Mouse (Mus musculus) left cerebral cortex, adult 18-20 months (tissue): ENCODE data around the gene Lgr4. TPM values are rescaled to one million over a fixed set of nuclear protein-coding genes. Genes with fewer than 3 reads are reported as not detected.
A peak's percentile ranks its signal among the peaks of the same experiment; 100 is the strongest.
"Not testable (repeated sequence)": the region's sequence is repeated elsewhere in the genome, so short reads cannot be mapped to it uniquely, and the experiment has no call there.

ENCODE experiments used
- DNase-seq, 2 experiments: peaks; one replicate each; pipeline ENCODE4 v3.0.0; 2021 to 2022; ENCODE audit warnings: low spot score in 2 of 2, mixed read lengths in 1 of 2
- long read RNA-seq, 2 experiments: library from polyadenylated mRNA; stranded (forward); transcript quantifications; one replicate each; pipeline ENCODE4 v2.0.0; 2021
- total RNA-seq, 2 experiments: library from RNA; stranded (reverse); gene quantifications; 2 replicates each; pipeline ENCODE4 v1.2.3; 2021

Lgr4 gene
- 10 to 100 TPM; 24.9 to 26.6 TPM for total RNA-seq
- long read RNA-seq, experiment 1, full-length matches to known transcripts = 7 of 7 reads
- long read RNA-seq, experiment 1, partial matches to known transcripts = 0 of 7 reads
- long read RNA-seq, experiment 1, other reads (novel, unspliced or antisense) = 0 of 7 reads
- long read RNA-seq, experiment 2, full-length matches to known transcripts = 7 of 8 reads
- long read RNA-seq, experiment 2, partial matches to known transcripts = 1 of 8 reads
- long read RNA-seq, experiment 2, other reads (novel, unspliced or antisense) = 0 of 8 reads

DNA sequence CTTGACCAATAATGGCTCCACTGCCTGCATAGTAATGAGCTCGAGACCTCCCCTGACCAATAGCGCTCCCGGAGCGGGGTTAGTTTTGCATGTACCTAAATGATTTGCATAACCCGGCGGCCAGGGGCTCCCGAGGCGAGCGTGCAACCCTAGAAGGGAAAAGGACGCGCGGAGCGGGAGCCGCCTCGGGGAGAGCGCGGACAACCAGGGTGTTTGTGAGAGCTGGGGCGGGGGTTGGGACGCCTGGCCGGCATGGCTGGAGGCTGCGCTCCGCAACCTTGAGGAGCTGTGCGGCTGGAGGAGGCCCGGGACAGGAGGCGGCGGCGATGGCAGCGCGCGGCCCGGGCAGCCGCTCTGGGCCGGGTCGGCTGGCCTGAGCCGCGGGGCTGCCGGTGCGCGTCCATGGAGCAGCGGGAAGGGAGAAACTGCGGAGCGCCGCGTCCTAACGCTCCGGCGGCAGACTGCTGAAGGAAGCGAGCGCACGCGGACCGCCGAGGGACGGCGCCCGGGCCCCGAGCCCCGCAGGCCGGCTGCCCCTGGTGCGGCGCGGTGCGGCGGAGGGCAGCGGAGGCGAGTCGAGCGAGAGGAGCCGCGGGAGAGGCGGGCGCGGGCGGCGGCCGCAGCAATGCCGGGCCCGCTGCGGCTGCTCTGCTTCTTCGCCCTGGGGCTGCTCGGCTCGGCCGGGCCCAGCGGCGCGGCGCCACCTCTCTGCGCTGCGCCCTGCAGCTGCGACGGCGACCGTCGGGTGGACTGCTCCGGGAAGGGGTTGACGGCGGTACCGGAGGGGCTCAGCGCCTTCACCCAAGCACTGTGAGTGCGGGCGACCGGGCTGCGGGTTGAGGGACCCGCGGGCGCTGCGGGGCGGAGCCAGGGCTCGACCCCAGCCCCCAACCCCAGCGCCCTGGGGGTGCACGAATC, at the start of gene Lgr4:
TSS of gene Lgr4 (plus strand) at position 152 of the 918 bp plus-strand sequence.
- DNase-seq = peak; percentile 92 to 94

DNA sequence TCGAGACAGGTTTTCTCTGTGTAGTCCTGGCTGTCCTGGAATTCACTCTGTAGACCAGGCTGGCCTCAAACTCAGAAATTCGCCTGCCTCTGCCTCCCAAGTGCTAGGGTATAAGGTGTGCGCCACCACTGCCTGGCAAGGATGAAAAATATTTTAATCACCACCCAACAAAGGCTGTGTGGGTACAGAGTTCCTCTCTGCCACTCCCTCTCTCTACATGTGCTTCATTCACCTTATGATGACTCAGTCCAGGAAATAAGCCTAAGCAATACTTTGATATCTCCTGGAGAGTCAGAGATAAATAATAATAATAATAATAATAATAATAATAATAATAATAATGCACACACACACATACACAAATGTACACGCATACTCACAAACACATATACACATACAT, 38.0 kb upstream of the Lgr4 start:
- DNase-seq = not testable (repeated sequence)

DNA sequence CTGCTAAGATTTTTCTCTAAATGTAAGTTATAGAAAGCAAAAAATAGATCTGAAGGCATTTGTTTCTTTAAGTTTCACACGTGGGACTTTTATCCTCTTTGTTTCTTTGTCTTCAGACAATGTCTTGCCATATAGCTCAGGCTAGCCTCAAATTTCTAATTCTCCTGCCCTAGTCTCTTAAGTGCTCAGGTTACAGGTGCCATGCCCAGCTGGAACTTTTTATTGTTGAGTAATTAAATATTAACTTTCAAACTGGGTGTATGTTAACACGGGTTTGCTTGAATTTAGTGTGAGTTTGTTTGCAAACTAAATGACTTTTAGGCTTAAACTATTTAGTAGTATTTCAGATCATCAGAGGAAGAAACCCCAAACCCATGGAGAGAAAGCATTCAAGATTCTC, 36.3 kb upstream of the Lgr4 start:
- DNase-seq = no peak

DNA sequence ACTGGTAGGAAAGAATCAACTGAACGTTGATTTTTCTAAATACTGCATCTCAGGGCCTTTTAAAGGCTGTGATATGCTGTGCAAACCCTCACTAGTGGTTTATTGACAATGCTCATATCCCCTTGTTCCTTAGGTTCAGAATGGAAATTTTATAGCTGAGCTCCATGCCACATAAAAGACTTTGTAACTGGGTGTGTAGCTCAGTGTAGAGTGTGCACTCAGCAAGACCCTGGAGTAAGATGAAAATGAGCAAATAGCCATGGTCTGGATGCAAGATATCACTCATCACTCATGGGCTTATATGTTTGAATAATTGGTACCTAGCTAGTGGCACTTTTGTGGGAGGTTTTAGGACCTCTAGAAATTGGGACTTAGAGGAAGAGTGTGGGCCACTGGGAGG, 35.8 kb upstream of the Lgr4 start:
- no peak for DNase-seq

DNA sequence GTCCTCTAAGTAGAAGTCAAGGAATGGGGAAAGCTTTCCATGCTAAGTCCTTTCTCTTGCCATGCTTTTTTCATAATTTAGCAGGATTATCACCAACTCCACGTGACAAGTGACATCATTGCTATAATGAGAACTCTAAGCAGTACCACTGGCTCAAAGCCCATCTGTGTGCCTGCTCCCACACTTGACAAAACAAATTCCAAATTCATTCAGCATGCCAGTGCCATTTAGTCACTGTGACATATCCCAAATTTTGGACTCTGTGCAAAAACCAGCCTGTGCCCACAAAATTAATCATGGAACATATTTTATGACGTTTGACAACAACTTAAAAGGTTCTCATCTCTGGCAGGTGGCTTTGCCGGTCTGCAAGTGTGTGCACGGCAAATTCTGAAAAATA, 33.3 kb upstream of the Lgr4 start:
- peak; percentile 20 to 24 for DNase-seq

DNA sequence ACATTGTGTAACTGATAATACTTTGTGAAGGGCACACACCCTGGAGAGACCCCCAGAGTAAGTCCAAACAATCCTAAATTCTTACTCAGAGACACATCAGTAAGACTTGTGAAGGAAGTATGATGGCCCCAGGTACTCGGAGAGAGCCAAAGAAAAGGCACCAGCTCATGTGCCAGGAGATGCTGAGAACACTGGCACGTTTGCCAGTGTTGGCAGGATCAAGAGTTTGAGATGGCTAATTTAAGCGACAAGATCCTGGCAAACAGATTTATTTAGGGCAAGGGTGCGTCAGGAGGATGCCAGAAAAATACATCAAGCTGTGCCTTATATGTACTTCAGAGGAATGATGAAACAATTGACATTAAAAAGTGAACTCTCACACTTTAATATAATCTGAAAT, 32.9 kb upstream of the Lgr4 start:
- no peak for DNase-seq

DNA sequence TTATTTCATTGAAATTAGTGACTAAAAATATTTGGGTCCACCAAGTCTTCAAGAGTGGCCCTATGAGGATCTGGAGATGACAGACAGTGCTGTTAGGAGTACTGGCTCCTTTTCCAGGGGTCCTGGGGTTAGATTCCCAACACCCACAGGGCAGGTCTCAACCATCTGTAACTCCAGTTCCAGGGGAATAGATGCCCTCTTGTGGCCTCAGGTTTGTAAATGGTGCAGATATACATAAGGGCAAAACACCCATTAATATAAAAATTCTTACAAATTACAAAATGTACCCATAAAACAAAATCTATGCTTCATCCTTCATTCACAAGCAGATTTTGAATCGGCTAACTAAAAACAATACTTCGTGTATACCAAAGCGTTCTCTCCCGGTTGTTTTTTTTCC, 27.4 kb upstream of the Lgr4 start:
- no peak for DNase-seq

DNA sequence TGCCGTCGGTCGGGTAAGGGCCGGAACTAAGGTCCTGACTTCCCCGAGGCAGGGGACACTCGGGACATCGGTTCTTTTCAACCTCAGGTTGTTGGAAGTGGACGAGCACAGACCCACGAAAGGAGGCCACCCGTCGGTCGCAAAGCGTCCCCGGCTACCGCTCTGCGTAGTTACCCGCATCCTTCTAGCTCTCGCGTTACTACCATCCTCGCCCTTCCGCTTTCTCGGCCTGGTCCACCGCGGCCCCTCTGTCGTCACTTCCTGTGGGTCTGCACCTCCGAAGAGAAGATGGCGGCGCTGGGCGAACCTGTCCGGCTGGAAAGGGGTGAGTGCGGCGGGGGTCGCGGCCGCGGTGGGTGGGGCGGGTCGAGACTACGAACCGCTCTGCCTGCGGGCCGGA, 26.9 kb upstream of the Lgr4 start, which contains the start of gene Lin7c:
TSS of gene Lin7c (plus strand) at position 257 of the 400 bp plus-strand sequence.
- peak; percentile 91 to 95 for DNase-seq

DNA sequence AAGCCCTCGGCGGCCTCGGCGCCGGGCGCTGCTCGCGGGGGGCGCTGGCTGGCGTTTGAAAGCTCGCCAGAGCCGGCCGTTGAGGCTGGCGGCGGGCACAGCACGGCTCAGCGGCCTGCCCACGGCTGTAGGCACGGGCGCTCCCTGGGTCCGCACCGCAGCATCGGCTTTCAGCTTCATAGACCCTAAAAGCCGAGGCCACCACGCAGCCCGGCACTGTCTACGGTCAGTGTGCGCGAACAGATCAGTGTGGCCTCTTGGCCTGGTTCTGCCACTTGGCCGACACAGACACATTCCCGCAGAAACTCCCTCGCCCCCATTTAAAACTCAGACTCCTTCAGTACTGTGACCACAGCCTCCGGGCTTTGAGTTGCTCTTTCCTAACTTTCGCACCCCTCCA, 26.4 kb upstream of the Lgr4 start:
- DNase-seq = no peak

DNA sequence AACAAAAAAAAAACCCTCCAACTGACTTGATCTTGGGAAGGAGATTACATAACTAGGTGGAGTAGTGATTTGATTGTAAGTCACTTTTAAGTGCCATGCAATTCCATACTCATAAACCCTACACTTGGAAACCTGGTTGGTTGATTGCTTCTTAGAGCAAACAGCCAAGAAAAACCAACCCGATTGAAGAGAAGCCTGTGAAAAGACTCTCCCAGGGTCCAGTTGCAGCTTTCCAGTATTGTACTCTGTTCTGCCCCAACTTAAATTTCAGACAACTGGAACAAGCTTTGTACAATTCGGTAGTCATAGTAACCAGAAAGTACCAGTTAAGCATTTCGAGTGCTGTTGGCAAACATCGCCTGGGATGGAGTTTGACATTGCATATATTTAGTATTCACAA, 26.0 kb upstream of the Lgr4 start:
- no peak for DNase-seq

DNA sequence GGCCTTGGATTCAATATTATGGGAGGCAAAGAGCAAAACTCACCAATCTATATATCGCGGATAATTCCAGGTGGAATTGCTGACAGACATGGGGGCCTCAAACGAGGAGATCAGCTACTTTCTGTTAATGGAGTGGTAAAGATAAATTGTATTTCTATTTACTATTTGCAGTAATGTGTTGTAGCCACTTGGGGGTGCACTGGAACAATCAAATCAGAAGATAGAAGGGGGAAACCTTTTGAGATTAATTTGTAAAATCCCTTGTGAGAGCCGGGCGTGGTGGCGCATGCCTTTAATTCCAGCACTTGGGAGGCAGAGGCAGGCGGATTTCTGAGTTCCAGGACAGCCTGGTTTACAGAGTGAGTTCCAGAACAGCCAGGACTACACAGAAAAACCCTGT, 21.1 kb upstream of the Lgr4 start:
- DNase-seq = no peak

DNA sequence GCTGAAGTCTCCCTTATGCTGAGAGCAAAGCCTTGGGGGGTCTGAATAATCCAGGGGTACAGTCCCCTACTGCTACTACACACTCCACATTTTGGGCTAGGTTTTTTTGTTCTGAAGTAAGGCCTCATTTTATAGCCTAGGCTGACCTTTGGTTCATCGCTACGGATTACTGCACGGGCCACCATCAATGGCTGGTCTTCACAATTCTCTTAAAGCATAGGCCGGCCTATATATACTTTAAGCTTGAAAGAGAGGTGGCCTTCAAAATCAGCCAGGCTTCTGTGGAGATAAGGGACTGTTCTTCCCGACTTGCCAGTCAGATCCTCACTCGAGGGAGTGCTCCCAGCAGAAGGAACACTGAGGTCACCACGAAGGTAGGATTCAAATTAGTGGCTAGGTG, 14.6 kb upstream of the Lgr4 start:
- no peak for DNase-seq

DNA sequence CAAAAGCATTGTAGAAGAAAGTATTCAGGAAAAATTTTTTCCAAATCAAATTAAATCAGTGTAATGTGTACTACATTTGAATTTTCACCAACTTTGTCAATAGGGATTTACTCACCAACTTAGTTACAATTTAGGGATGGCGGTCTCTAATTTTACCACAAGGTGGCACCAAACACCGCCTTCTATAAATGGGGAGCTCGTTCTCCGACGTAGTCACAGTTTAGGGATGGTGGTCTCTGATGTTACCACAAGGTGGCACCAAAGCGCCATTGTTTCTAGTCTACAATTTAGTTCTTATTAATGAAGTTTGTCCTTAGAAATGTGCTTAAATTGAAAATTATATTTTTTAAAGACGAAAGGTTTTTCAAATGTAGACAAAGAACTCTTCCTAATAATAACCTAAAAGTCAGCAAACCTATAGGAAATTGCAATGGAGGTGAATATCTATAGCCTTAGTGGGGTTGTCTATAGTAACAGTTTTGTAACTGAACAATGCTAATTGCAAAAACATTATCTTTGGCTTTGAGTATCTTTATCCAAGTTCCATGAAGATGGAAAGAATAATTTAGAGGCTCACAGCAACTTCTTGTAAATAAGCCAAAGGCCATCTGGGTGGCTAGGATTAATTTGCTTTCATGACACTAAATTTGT, 13.2 kb upstream of the Lgr4 start:
- DNase-seq = peak; percentile 83 to 92

DNA sequence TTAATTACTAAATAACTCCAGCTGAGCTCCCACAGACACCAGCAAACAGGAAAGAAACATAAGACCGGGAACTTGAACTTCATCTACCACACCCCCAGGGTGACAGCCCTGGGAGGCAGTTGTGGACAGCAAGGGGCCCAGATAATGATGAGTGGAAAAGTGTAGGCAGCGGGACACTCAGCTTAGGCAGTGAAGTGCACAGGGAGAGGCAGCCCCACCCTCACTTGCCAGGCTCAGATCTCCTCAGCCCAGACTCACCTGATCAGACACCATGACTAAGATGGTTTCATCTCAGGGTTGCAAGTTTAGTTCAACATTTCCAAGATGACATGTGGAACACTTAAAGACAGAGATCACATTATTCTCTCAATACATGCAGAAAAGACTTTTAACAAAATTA, 8.3 kb upstream of the Lgr4 start:
- no peak for DNase-seq

DNA sequence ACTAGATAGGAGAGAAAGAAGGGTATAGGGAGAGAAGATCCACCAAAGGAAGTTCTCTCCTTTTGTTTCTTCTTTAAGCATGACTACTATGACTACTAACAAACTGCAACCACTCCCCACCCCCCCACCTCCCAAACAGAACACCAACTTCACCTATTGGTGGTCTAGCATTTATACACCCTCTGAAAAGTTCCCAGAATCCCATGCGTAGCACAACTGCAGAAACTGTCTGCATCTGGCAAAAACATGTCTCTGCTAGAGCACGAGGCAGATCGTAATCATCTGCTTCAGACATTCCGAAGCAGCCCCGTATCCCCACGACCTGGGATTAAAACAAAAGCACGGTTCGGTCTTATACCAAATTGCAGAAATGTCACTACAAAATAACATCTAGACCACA, 5.2 kb upstream of the Lgr4 start:
- no peak for DNase-seq

DNA sequence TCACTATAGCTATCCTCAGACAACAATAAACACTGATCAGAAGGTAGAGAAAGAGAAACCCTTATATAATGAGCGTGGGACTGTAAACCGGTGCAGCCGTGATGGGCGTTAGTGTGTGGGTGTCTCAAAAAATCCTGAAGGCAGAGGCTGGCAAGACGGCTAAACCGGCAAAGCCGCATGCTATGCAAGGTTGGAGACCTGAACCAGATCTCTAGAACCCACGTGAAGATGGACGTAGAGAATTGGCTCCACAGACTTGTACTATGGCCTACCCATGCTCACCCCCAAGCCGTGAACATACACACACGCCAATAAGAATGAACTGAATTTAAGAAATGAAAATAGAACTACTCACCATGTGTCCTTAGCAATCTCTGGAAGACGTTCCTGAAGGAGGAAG, 4.7 kb upstream of the Lgr4 start:
- peak in 1 of 2 experiments; percentile 44 for DNase-seq

DNA sequence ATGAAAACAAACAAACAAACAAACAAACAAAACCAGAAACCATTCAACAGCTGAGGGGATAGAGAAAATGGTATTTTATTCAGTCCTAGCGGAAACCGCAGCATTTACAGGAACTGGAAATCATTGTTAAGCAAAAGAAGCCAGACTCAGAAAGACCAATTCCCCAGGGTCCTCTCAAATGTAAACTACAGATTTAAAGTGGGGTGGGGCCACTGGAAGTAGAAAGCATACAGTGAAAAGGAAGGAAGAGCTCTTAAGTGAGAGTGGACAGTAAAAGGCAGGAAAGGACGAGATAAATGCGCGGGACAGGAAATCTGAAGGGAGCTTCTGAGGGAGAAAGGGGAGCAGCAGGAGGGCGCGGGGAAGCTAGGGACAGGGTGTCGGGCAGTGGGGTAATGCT, 4.2 kb upstream of the Lgr4 start:
- no peak for DNase-seq

DNA sequence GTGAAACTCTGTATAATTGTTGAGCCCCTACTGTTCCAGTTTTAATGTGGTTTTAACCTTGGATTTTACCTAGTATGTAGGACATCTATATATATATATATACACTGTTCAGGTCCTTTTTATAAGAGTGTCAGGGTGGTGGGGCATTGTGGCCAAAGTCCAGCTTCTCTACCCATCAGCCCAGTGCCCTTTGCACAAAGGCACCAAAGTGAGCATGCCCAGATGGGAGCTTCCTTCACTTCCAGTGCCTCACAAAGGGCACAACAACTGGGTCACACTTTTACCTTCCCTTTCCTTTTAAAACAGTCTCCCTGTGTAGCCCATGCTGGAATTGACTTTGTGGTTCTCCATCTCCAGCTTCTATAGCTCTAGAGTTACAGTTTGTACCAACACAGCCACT, 2.8 kb upstream of the Lgr4 start:
- DNase-seq = no peak

DNA sequence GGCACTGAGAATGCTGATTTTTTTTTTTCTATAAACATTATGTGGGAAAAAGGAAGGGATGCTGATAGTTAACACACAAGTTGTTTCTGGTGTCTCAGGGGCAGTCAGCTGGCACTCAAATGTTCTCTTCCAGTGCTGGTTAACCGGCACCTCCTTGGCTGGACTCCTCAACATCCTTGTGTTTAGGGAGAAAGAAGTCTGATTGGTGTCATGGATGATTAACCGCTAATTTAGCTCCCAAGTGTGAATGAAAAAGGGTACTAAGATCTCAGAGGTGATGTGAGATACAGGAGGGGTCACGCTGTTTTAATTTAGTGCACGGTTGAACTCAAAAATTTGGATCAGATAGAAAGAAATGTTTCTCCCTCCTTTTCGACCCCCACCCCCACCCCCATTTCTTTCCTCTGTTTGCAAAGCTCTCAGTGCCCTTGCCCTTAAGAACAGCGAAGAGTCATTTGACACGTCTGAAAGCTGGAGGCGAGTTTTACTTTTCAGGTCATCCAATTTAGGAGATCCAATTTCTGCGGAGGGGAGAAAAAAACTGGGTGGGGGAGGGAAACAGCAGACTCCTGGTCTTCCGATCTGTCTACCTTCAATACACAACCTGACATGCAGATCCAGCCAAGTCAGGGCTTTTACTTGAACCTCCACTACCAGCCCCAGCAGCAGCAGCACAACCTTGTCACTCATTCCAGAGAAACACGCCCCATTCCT, 508 bp upstream of the Lgr4 start:
- DNase-seq = no peak

DNA sequence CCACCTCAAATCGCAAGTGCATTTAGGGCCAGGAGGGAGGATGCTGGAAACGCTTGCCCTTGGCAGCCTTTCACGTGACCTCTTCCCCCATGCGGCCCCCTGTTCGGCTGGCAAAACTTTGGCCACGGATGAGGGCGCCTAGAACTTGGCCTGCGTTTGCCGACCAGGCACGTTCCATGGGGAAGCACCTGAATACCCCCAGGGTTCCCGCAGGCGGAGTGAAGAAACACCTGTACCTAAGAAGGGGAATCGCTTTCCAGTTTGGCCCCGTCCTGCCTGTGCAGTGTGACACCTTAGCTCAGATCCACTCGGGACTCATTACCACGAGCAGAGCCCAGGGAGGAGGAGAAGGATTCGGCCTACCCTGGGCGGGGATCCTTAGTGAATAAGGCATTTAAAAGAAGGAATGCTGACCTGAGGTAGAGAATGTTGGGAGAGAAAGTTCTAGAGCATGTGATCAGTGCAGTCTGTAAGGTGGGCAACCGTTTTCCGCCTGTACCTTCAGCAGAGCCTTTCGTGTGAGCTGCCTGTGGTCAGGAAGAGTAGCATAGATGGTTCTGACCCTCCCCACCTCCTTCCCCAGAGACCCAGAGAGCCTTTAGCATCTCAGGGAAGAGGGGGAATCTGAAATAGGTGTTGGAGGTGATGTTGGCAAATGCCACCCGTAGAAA, 1.3 kb downstream of the Lgr4 start:
- no peak for DNase-seq

DNA sequence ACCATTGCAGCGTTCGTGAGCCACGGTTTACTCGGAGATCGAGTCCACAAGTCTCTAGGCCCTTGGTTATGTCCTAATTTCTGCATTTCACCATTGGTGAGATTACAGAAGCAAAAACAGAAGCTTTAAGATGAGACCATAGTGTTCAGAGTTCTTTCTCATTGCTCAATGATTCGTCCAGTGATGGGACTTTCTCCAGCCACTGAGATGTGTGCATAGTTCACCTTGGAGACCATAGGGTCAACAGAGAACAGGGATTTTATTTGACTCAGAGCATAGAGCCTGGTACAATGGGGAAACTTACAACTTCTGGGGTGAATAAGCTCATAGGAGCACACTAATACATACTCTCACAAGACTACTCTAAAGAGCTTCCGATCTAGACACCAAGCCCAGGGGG, 3.0 kb downstream of the Lgr4 start:
- no peak for DNase-seq
